Mouse (Mus musculus): Measurements from ENCODE around the gene Sbno2. TPM values are rescaled to one million over a fixed set of nuclear protein-coding genes. Genes with fewer than 3 reads are reported as not detected.

The Sbno2 gene
- total and polyA plus RNA-seq, 2 experiments from 2014 or later: 6.8 to 24.2 TPM

GRCm38 (mm10) chr10:80141786-80142529 lies 36.6 kb upstream of the Sbno2 start:
- H3K27ac ChIP-seq (ENCODE audit: low read depth, low read length): peak overlapping the region; percentile 81
- H3K27me3 ChIP-seq (ENCODE audit: insufficient read depth, low read length): no peaks in the 10 kb centered on the region
- H3K36me3 ChIP-seq (ENCODE audit: insufficient read depth): peaks cover 18% of the 10 kb centered on the region
- H3K4me1 ChIP-seq (ENCODE audit: insufficient read depth): peaks cover 13% of the 10 kb centered on the region
- WGBS: 2% methylated on average over 43 of the region's 43 CpGs
- no peaks in the 10 kb centered on the region for H3K9me3 ChIP-seq (ENCODE audit: low read length)
- peak overlapping the region; percentile 92 for H3K9ac ChIP-seq
- ATAC-seq (peak; percentile 89), DNase-seq (peak; percentile 99)
- peak overlapping the region; percentile 95 for H3K4me2 ChIP-seq (ENCODE audit: low read depth)
- TF ChIP-seq CTCF (IDR thresholded peaks at IDR 0.05; ENCODE audit: low read depth): 0 out of 2 replicates have a peak, but pooled peaks have one; percentile 17
- peak overlapping the region; percentile 76 for H3K4me3 ChIP-seq (ENCODE audit: low read depth, low read length)

- Histone ChIP-seq H3K27me3 (ENCODE audit: insufficient read depth, low read length) (no peaks in the 10 kb centered on the region), H3K4me2 (ENCODE audit: low read depth) (peak overlapping the region; percentile 95), H3K4me3 (ENCODE audit: low read depth, low read length) (peak overlapping the region; percentile 76), H3K36me3 (ENCODE audit: insufficient read depth) (peaks cover 18% of the 10 kb centered on the region), H3K27ac (ENCODE audit: low read depth, low read length) (peak overlapping the region; percentile 81), H3K4me1 (ENCODE audit: insufficient read depth) (peaks cover 17% of the 10 kb centered on the region), H3K9me3 (ENCODE audit: low read length) (no peaks in the 10 kb centered on the region), H3K9ac (peak overlapping the region; percentile 48)
- ATAC-seq (peak; percentile 60), DNase-seq (peak; percentile 95)
- TF ChIP-seq CTCF (IDR thresholded peaks at IDR 0.05; ENCODE audit: low read depth): peak; percentile 72
- WGBS: under 1% methylated on average over 29 of the region's 29 CpGs
Measured at GRCm38 (mm10) chr10:80141243-80141642, 35.9 kb upstream of the Sbno2 start.

- WGBS: 63% methylated on average over 10 of the region's 10 CpGs
- peak within 1 kb of the TSS; percentile 76 for H3K4me3 ChIP-seq (ENCODE audit: low read depth, low read length)
- no peaks in the 10 kb centered on the region for H3K9me3 ChIP-seq (ENCODE audit: low read length)
- no peaks in the 10 kb centered on the region for H3K27me3 ChIP-seq (ENCODE audit: insufficient read depth, low read length)
- no peak for ATAC-seq
- peak within 1 kb of the TSS; percentile 96 for H3K27ac ChIP-seq (ENCODE audit: low read depth, low read length)
- H3K9ac ChIP-seq: peak within 1 kb of the TSS; percentile 48
- peaks cover 20% of the 10 kb centered on the region for H3K36me3 ChIP-seq (ENCODE audit: insufficient read depth)
- DNase-seq: no peak
- peak within 1 kb of the TSS; percentile 95 for H3K4me2 ChIP-seq (ENCODE audit: low read depth)
- peaks cover 17% of the 10 kb centered on the region for H3K4me1 ChIP-seq (ENCODE audit: insufficient read depth)
- TF ChIP-seq CTCF (IDR thresholded peaks at IDR 0.05; ENCODE audit: low read depth): no peak
Measured at GRCm38 (mm10) chr10:80140666-80141035, 35.3 kb upstream of the Sbno2 start, which contains the start of gene Cbarp. Cbarp (minus strand) TSS chr10:80140835.

GRCm38 (mm10) chr10:80139975-80140665 lies 34.7 kb upstream of the Sbno2 start:
- Histone ChIP-seq H3K4me1 (ENCODE audit: insufficient read depth) (peaks cover 17% of the 10 kb centered on the region), H3K4me2 (ENCODE audit: low read depth) (no peak overlapping the region), H3K36me3 (ENCODE audit: insufficient read depth) (peaks cover 23% of the 10 kb centered on the region), H3K9ac (no peak overlapping the region), H3K27ac (ENCODE audit: low read depth, low read length) (no peak overlapping the region), H3K4me3 (ENCODE audit: low read depth, low read length) (no peak overlapping the region), H3K9me3 (ENCODE audit: low read length) (no peaks in the 10 kb centered on the region), H3K27me3 (ENCODE audit: insufficient read depth, low read length) (no peaks in the 10 kb centered on the region)
- DNase-seq (no peak), ATAC-seq (no peak)
- 75% methylated on average over 11 of the region's 11 CpGs for WGBS
- TF ChIP-seq CTCF (IDR thresholded peaks at IDR 0.05; ENCODE audit: low read depth): no peak

- under 1% methylated on average over 10 of the region's 10 CpGs for WGBS
- peaks cover 17% of the 10 kb centered on the region for H3K4me1 ChIP-seq (ENCODE audit: insufficient read depth)
Measured at GRCm38 (mm10) chr10:80139439-80139775, 34.0 kb upstream of the Sbno2 start.

GRCm38 (mm10) chr10:80138553-80139438 lies 33.4 kb upstream of the Sbno2 start, which contains the start of gene Atp5d:
Atp5d (plus strand) TSS chr10:80138632.
- ATAC-seq: peak; percentile 17
- Histone ChIP-seq H3K9me3 (ENCODE audit: low read length) (no peaks in the 10 kb centered on the region), H3K27me3 (ENCODE audit: insufficient read depth, low read length) (no peaks in the 10 kb centered on the region), H3K4me1 (ENCODE audit: insufficient read depth) (peaks cover 17% of the 10 kb centered on the region), H3K27ac (ENCODE audit: low read depth, low read length) (peak within 1 kb of the TSS; percentile 96), H3K4me3 (ENCODE audit: low read depth, low read length) (peak within 1 kb of the TSS; percentile 74), H3K9ac (peak within 1 kb of the TSS; percentile 93), H3K4me2 (ENCODE audit: low read depth) (peak within 1 kb of the TSS; percentile 93), H3K36me3 (ENCODE audit: insufficient read depth) (peaks cover 25% of the 10 kb centered on the region)
- peak; percentile 88 for DNase-seq
- 0 out of 2 replicates have a peak, but pooled peaks have one; percentile 5 for TF ChIP-seq CTCF (IDR thresholded peaks at IDR 0.05; ENCODE audit: low read depth)
- 2% methylated on average over 74 of the region's 94 CpGs for WGBS

More at GRCm38 (mm10) chr10:80139439-80139775, 34.0 kb upstream of the Sbno2 start:
- H3K4me3 ChIP-seq (ENCODE audit: low read depth, low read length): peak overlapping the region; percentile 74
- H3K27ac ChIP-seq (ENCODE audit: low read depth, low read length): peak overlapping the region; percentile 96
- ATAC-seq (no peak), DNase-seq (no peak)
- H3K4me2 ChIP-seq (ENCODE audit: low read depth): peak overlapping the region; percentile 93
- H3K36me3 ChIP-seq (ENCODE audit: insufficient read depth): peaks cover 23% of the 10 kb centered on the region
- H3K9me3 ChIP-seq (ENCODE audit: low read length): no peaks in the 10 kb centered on the region
- H3K27me3 ChIP-seq (ENCODE audit: insufficient read depth, low read length): no peaks in the 10 kb centered on the region
- TF ChIP-seq CTCF (IDR thresholded peaks at IDR 0.05; ENCODE audit: low read depth): no peak
- peak overlapping the region; percentile 93 for H3K9ac ChIP-seq

Data from forebrain, postnatal 0 days (tissue).